Mouse (Mus musculus) liver, adult 2 months (tissue): Measurements from ENCODE around the gene Ago1.

Experiments
- CTCF ChIP-seq: fragments of 200-500 bp; IDR thresholded peaks from 2 replicates; pipeline ENCODE4 v1.5.1; 2011; ENCODE audit warnings: low read depth, low read length, control low read depth
- POLR2A ChIP-seq: fragments of 200-500 bp; IDR thresholded peaks from 2 replicates; pipeline ENCODE4 v1.6.1; 2011; ENCODE audit warnings: low read length, control low read depth; ENCODE audit not compliant: insufficient read depth; ENCODE audit errors: extremely low read depth

DNA sequence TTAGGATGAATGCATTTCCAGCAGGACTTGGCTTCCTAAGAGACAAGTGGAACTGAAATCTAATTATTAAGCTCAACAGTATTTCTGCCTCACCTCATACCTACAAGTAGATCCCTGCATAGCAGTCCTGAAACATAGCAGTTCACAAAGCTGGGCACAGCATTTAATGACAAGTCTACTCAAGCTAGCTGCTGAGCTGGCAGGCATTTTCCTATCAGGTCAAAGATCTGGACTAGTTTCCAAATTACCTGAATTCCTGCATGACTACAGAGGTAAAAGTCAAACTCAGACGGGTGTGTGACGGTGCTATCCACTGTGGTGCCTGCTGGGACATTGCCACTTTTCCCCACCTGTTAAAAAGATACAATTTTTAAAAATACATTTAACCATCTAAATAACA, 28.6 kb upstream of the Ago1 start:
- no peak for TF ChIP-seq POLR2A
- TF ChIP-seq CTCF: no peak
